ENCODE assay signal across 11 mouse cellular contexts in genomic region chr5:120590356-120591010, GRCm38 (mm10). TPM values are rescaled to one million over a fixed set of nuclear protein-coding genes. Genes with fewer than 3 reads are reported as not detected.
DNase-seq lines count a peak whose midpoint lies in the region; ATAC-seq and TF ChIP-seq lines count a peak whose summit lies in the region.
"Had no signal": no experiment of that assay in that cellular context is flagged by ENCODE, and none has a peak within 500 bp of the region (broad histone marks: within the 10 kb centered on the region; RNA-seq: fewer than 3 reads in every experiment).

No protein-coding gene starts in this region.

- no peak for DNase-seq in heart, adult 2 months
- no peak for DNase-seq in heart, postnatal 4 days
- peak; percentile 30 for DNase-seq in neural tube, embryonic 11.5 days (ENCODE audit: low spot score)
- no peak for DNase-seq in neural tube, embryonic 10.5 days (ENCODE audit: extremely low spot score, low spot score)
- peak; percentile 63 for DNase-seq in NIH3T3 (ENCODE audit: low read depth)
- no peak for DNase-seq in heart, adult 11 months
- DNase-seq in left cerebral cortex, adult 11 months (ENCODE audit: low spot score), result no peak
- DNase-seq: right cerebral cortex, postnatal 25 days had no signal

- peaks cover 10% of the 10 kb centered on the region for H3K4me1 ChIP-seq in heart, adult 2 months (ENCODE audit: control insufficient read depth, insufficient read depth, low read length)
- H3K4me1 ChIP-seq in neural tube, embryonic 11.5 days (ENCODE audit: control insufficient read depth, insufficient read depth, low read length), result peaks cover 8% of the 10 kb centered on the region; the same call in 1 of the 2 replicates

- H3K4me2 ChIP-seq in neural tube, embryonic 11.5 days (ENCODE audit: low read depth), result no peak overlapping the region
- H3K4me2 ChIP-seq: heart, embryonic 12.5 days had no signal

- no peaks in the 10 kb centered on the region for H3K27me3 ChIP-seq in heart, adult 2 months (ENCODE audit: control insufficient read depth, insufficient read depth, low read length)
- H3K27me3 ChIP-seq in neural tube, embryonic 11.5 days (ENCODE audit: control insufficient read depth, insufficient read depth, low read length), result no peaks in the 10 kb centered on the region

- WGBS in heart, adult 2 months, result 74% methylated on average over 16 of the region's 16 CpGs
- WGBS in neural tube, embryonic 11.5 days, result 79% methylated on average over 16 of the region's 16 CpGs

- no peak for ATAC-seq in neural tube, embryonic 11.5 days (ENCODE audit: insufficient read depth, low FRiP score, low TSS enrichment)
- 0 out of 2 replicates have a peak, but pooled peaks have one; percentile 14 for ATAC-seq in megakaryocyte progenitor cell, adult 5-6 weeks (replicated peaks; ENCODE audit: poor library complexity)

- TF ChIP-seq EP300 in heart, adult 2 months (IDR thresholded peaks at IDR 0.05; ENCODE audit: insufficient read depth, low read depth, low read length), result no peak

- peak; percentile 60 for TF ChIP-seq CTCF in heart, adult 2 months (IDR thresholded peaks at IDR 0.05)

- H3K79me2 ChIP-seq in heart, adult 2 months (replicated peaks; ENCODE audit: control insufficient read depth, insufficient read depth, low read length), result no peaks in the 10 kb centered on the region

- intact Hi-C loops in heart, adult 2 months (cut with DNase I), result loop anchor here (2.0 kb wide), 1 partner anchor 14 kb away; no protein-coding TSS in a partner anchor

- no peak overlapping the region for H3K9ac ChIP-seq in heart, adult 2 months (ENCODE audit: low read depth, low read length)
- no peak overlapping the region for H3K9ac ChIP-seq in neural tube, embryonic 11.5 days (ENCODE audit: low read length)
- H3K9ac ChIP-seq: heart, embryonic 12.5 days had no signal

- H3K36me3 ChIP-seq in heart, adult 2 months (ENCODE audit: control insufficient read depth, insufficient read depth, low read length), result no peaks in the 10 kb centered on the region
- no peaks in the 10 kb centered on the region for H3K36me3 ChIP-seq in neural tube, embryonic 11.5 days (ENCODE audit: control insufficient read depth, insufficient read depth, low read length)
- H3K36me3 ChIP-seq: heart, embryonic 12.5 days; midbrain, embryonic 10.5 days had no signal

- H3K9me3 ChIP-seq in neural tube, embryonic 11.5 days (ENCODE audit: control insufficient read depth, low read length), result no peaks in the 10 kb centered on the region
- H3K9me3 ChIP-seq: heart, embryonic 12.5 days; midbrain, embryonic 10.5 days had no signal

- H3K4me3 ChIP-seq in heart, adult 2 months, result no peak overlapping the region
- no peak overlapping the region for H3K4me3 ChIP-seq in neural tube, embryonic 11.5 days (ENCODE audit: low read depth, low read length)
- H3K4me3 ChIP-seq: heart, embryonic 12.5 days; midbrain, embryonic 10.5 days had no signal

- no peak overlapping the region for H3K27ac ChIP-seq in heart, adult 2 months
- no peak overlapping the region for H3K27ac ChIP-seq in neural tube, embryonic 11.5 days (ENCODE audit: low read depth, low read length)
- H3K27ac ChIP-seq: midbrain, embryonic 10.5 days had no signal

- no peak for TF ChIP-seq POLR2A in heart, adult 2 months (IDR thresholded peaks at IDR 0.05; ENCODE audit: insufficient read depth, low read depth, low read length)

RNA-seq across cellular contexts. Expression of gene Iqcd, which starts 1.7 kb away (rescaled TPM):
- total RNA-seq in heart, adult 2 months (2021), result not detected
- polyA plus RNA-seq in heart, adult 2 months (2012; rRNA removed), result 0.14 and 0.20 TPM in 2 replicates
- not detected for total RNA-seq in heart, postnatal 4 days (2021)
- polyA plus RNA-seq in neural tube, embryonic 11.5 days (2014; fragmentation: Nextera tagmentation; extraction: Ambion mirVana), result 0.62 and 0.81 TPM in 2 replicates
- total RNA-seq in megakaryocyte progenitor cell, adult 5-6 weeks (2015), result not detected in 2 replicates
- total RNA-seq in megakaryocyte progenitor cell, adult 5-6 weeks (2017), result 0.81 and 1.1 TPM in 2 replicates

RNA-seq across cellular contexts. Expression of gene Tpcn1, which starts 2.0 kb away (rescaled TPM):
- 10 to 100 TPM; 30.7 to 35.1 TPM for total RNA-seq in heart, adult 2 months (2021)
- 53.7 and 59.7 TPM in 2 replicates for polyA plus RNA-seq in heart, adult 2 months (2012; rRNA removed)
- 10 to 100 TPM; 31.6 to 34.2 TPM for total RNA-seq in heart, postnatal 4 days (2021)
- polyA plus RNA-seq in neural tube, embryonic 11.5 days (2014; fragmentation: Nextera tagmentation; extraction: Ambion mirVana), result 14.9 and 16.8 TPM in 2 replicates
- total RNA-seq in megakaryocyte progenitor cell, adult 5-6 weeks (2015), result 37.0 and 38.8 TPM in 2 replicates
- 15.7 and 17.7 TPM in 2 replicates for total RNA-seq in megakaryocyte progenitor cell, adult 5-6 weeks (2017)

RNA-seq across cellular contexts. Expression of gene Rita1, which starts 21.9 kb away (rescaled TPM):
- 10 to 100 TPM; 14.2 to 16.0 TPM for total RNA-seq in heart, adult 2 months (2021)
- polyA plus RNA-seq in heart, adult 2 months (2012; rRNA removed), result 15.3 and 21.7 TPM in 2 replicates
- total RNA-seq in heart, postnatal 4 days (2021), result 10 to 100 TPM; 10.7 to 10.8 TPM
- 12.3 and 13.2 TPM in 2 replicates for polyA plus RNA-seq in neural tube, embryonic 11.5 days (2014; fragmentation: Nextera tagmentation; extraction: Ambion mirVana)
- total RNA-seq in megakaryocyte progenitor cell, adult 5-6 weeks (2015), result 2.0 and 2.3 TPM in 2 replicates
- 4.7 and 5.8 TPM in 2 replicates for total RNA-seq in megakaryocyte progenitor cell, adult 5-6 weeks (2017)

RNA-seq across cellular contexts. Expression of gene Ddx54, which starts 22.1 kb away (rescaled TPM):
- 10 to 100 TPM; 21.4 to 22.5 TPM for total RNA-seq in heart, adult 2 months (2021)
- polyA plus RNA-seq in heart, adult 2 months (2012; rRNA removed), result 16.2 and 18.2 TPM in 2 replicates
- total RNA-seq in heart, postnatal 4 days (2021), result 10 to 100 TPM; 30.8 to 32.0 TPM
- 42.0 and 42.6 TPM in 2 replicates for polyA plus RNA-seq in neural tube, embryonic 11.5 days (2014; fragmentation: Nextera tagmentation; extraction: Ambion mirVana)
- 11.8 and 13.3 TPM in 2 replicates for total RNA-seq in megakaryocyte progenitor cell, adult 5-6 weeks (2015)
- 34.9 and 35.8 TPM in 2 replicates for total RNA-seq in megakaryocyte progenitor cell, adult 5-6 weeks (2017)

RNA-seq across cellular contexts. Expression of gene Cfap73, which starts 43.6 kb away (rescaled TPM):
- total RNA-seq in heart, adult 2 months (2021), result not detected
- 0.16 TPM in 1 of 2 replicates, not detected in the other for polyA plus RNA-seq in heart, adult 2 months (2012; rRNA removed)
- total RNA-seq in heart, postnatal 4 days (2021), result not detected
- polyA plus RNA-seq in neural tube, embryonic 11.5 days (2014; fragmentation: Nextera tagmentation; extraction: Ambion mirVana), result not detected in 2 replicates
- total RNA-seq in megakaryocyte progenitor cell, adult 5-6 weeks (2015), result not detected in 2 replicates
- total RNA-seq in megakaryocyte progenitor cell, adult 5-6 weeks (2017), result not detected in 2 replicates
- polyA plus RNA-seq: heart, embryonic 12.5 days; midbrain, embryonic 10.5 days had no signal

Comparison
In these comparisons a context has a peak if more than half of its experiments do, and no peak if none do; other contexts are left out.
1. DNase-seq: peak in neural tube, embryonic 11.5 days (single experiment) and NIH3T3 (single experiment); none in heart, adult 2 months (0 of 2), heart, postnatal 4 days (single experiment), neural tube, embryonic 10.5 days (single experiment), heart, adult 11 months (single experiment) and left cerebral cortex, adult 11 months (single experiment).